Mouse (Mus musculus) B cell, adult 2 months (primary cell): Measurements from ENCODE around the gene Pramel4.
"Not testable (repeated sequence)": the region's sequence is repeated elsewhere in the genome, so short reads cannot be mapped to it uniquely, and the experiment has no call there.

ENCODE experiments used
- DNase-seq, 2 experiments: peaks; one replicate each; pipeline ENCODE4 v3.0.0; 2022

The Pramel4 gene

DNA sequence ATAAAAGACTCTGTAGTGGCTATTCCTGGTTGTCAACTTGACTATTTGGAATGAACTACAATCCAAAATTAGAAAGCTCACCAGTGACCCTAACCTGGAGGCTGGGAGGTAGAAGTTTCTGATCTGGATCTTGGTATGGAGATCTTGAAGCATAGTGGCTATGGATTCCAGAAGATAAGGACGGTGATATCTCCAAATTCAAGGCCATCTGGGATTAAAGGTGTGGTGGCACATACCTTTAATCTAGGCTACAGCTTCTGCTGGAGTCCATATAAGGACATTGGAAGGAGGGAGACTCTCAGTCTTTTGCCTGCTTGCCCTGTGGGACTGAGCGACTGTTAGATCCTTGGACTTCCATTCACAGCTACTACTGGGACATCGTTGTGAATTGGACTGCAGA is at the start of gene Pramel4:
TSS of gene Pramel4 (plus strand) at position 301 of the 400 bp plus-strand sequence.
- not testable (repeated sequence) for DNase-seq

GRCm38 (mm10) chr4:144106174-144106573 is 47.2 kb downstream of the Pramel4 start, which contains the start of gene Gm13102:
TSS of gene Gm13102 (plus strand) at chr4:144106474.
- not testable (repeated sequence) for DNase-seq
